Comparison of ENCODE assay signal across 21 mouse cellular contexts in the genomic region with DNA sequence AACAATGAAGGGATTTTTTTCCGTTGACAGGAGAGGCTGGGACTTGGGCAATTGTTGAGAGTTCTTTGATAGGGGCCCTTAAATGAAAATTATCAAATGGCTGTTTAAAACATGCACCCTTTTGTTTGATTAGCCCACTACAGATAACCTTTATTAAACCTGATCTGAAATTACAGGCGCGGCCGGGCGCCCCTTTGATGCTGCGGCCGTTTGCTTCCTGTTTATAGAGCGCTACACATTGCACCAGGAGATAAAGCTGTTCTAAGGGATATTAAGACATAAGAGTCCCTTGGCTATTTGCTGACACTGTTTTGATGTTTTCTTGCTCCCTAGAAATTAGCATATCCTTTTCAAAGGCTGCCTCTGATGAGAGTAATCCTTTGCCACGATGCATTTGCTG.
DNase-seq lines count a peak whose midpoint lies in the region; ATAC-seq and TF ChIP-seq lines count a peak whose summit lies in the region.
"Had no signal": no experiment of that assay in that cellular context is flagged by ENCODE, and none has a peak within 500 bp of the region (broad histone marks: within the 10 kb centered on the region; RNA-seq: fewer than 3 reads in every experiment).

No protein-coding gene starts in this region.

- peak; percentile 62 for DNase-seq in lung, embryonic 14.5 days
- no peak for DNase-seq in lung, postnatal 25 days (ENCODE audit: low spot score)
- DNase-seq in hindbrain, embryonic 11.5 days (ENCODE audit: low spot score), result peak; percentile 9
- DNase-seq in hindbrain, embryonic 14.5 days (ENCODE audit: low spot score), result no peak
- peak; percentile 26 to 60 for DNase-seq in lung, postnatal 4 days
- DNase-seq in ovary, postnatal 36 days (ENCODE audit: low spot score), result no peak
- no peak for DNase-seq in cerebellum, postnatal 14 days
- no peak for DNase-seq in adrenal gland, postnatal 4 days (ENCODE audit: low spot score in 2 of 2)
- DNase-seq: adrenal gland, adult 8-10 months; B cell, adult 2 months; cerebellum, adult 8-10 months; kidney, adult 11 months; retina, postnatal 1 day had no signal

- peaks cover 11% of the 10 kb centered on the region for H3K4me1 ChIP-seq in lung, embryonic 14.5 days (ENCODE audit: insufficient read depth)
- peaks cover 6% of the 10 kb centered on the region for H3K4me1 ChIP-seq in hindbrain, embryonic 11.5 days (replicated peaks; ENCODE audit: control insufficient read depth, insufficient read depth, low read length)
- H3K4me1 ChIP-seq in hindbrain, embryonic 14.5 days (replicated peaks; ENCODE audit: control insufficient read depth, insufficient read depth, low read length), result peaks cover 22% of the 10 kb centered on the region

- ATAC-seq in lung, embryonic 14.5 days (ENCODE audit: insufficient read depth), result no peak
- no peak for ATAC-seq in hindbrain, embryonic 11.5 days (ENCODE audit: low FRiP score)
- no peak for ATAC-seq in hindbrain, embryonic 14.5 days (ENCODE audit: low FRiP score)
- ATAC-seq: forebrain, embryonic 15.5 days had no signal

- H3K4me3 ChIP-seq in lung, embryonic 14.5 days (ENCODE audit: low read depth, low read length), result no peak overlapping the region
- H3K4me3 ChIP-seq in hindbrain, embryonic 11.5 days (ENCODE audit: low read depth, low read length), result no peak overlapping the region
- H3K4me3 ChIP-seq in hindbrain, embryonic 14.5 days (replicated peaks; ENCODE audit: low read length), result no peak overlapping the region
- H3K4me3 ChIP-seq: embryonic facial prominence, embryonic 15.5 days; forebrain, embryonic 15.5 days; hindbrain, embryonic 15.5 days; kidney, embryonic 15.5 days; left cerebral cortex, adult 2 months had no signal

- H3K9me3 ChIP-seq in lung, embryonic 14.5 days (ENCODE audit: low read depth, low read length), result no peaks in the 10 kb centered on the region; the same call in 1 of the 2 replicates
- H3K9me3 ChIP-seq in hindbrain, embryonic 11.5 days (ENCODE audit: control insufficient read depth, low read length), result no peaks in the 10 kb centered on the region
- no peaks in the 10 kb centered on the region for H3K9me3 ChIP-seq in hindbrain, embryonic 14.5 days (ENCODE audit: control insufficient read depth, low read length)
- H3K9me3 ChIP-seq: embryonic facial prominence, embryonic 15.5 days; forebrain, embryonic 15.5 days; hindbrain, embryonic 15.5 days; kidney, embryonic 15.5 days had no signal

- no peak for TF ChIP-seq CTCF in lung, embryonic 14.5 days (IDR thresholded peaks at IDR 0.05; ENCODE audit: low read depth)

- H3K27me3 ChIP-seq in lung, embryonic 14.5 days (ENCODE audit: insufficient read depth, low read length), result no peaks in the 10 kb centered on the region
- no peaks in the 10 kb centered on the region for H3K27me3 ChIP-seq in hindbrain, embryonic 11.5 days (ENCODE audit: control insufficient read depth, insufficient read depth, low read length)
- no peaks in the 10 kb centered on the region for H3K27me3 ChIP-seq in hindbrain, embryonic 14.5 days (ENCODE audit: control insufficient read depth, insufficient read depth, low read length)
- H3K27me3 ChIP-seq: embryonic facial prominence, embryonic 15.5 days; forebrain, embryonic 15.5 days; hindbrain, embryonic 15.5 days had no signal

- 34% methylated on average over 9 of the region's 9 CpGs for WGBS in lung, embryonic 14.5 days
- WGBS in hindbrain, embryonic 11.5 days, result 63% methylated on average over 9 of the region's 9 CpGs
- WGBS in hindbrain, embryonic 14.5 days, result 34% methylated on average over 9 of the region's 9 CpGs

- H3K4me2 ChIP-seq in lung, embryonic 14.5 days, result no peak overlapping the region
- H3K4me2 ChIP-seq in hindbrain, embryonic 11.5 days (replicated peaks; ENCODE audit: low read depth, low read length), result no peak overlapping the region
- no peak overlapping the region for H3K4me2 ChIP-seq in hindbrain, embryonic 14.5 days (replicated peaks)
- H3K4me2 ChIP-seq: embryonic facial prominence, embryonic 15.5 days; forebrain, embryonic 15.5 days; heart, embryonic 11.5 days; hindbrain, embryonic 15.5 days; kidney, embryonic 15.5 days had no signal

- H3K9ac ChIP-seq in lung, embryonic 14.5 days, result no peak overlapping the region
- H3K9ac ChIP-seq in hindbrain, embryonic 11.5 days (ENCODE audit: low read depth, low read length), result no peak overlapping the region
- 0 out of 2 replicates have a peak overlapping the region, but pooled peaks have one; percentile 10 for H3K9ac ChIP-seq in hindbrain, embryonic 14.5 days
- H3K9ac ChIP-seq: embryonic facial prominence, embryonic 15.5 days; forebrain, embryonic 15.5 days; hindbrain, embryonic 15.5 days; kidney, embryonic 15.5 days; liver, embryonic 14.5 days had no signal

- no peak overlapping the region for H3K27ac ChIP-seq in lung, embryonic 14.5 days (ENCODE audit: low read depth)
- H3K27ac ChIP-seq in hindbrain, embryonic 11.5 days (ENCODE audit: low read depth, low read length), result 0 out of 2 replicates have a peak overlapping the region, but pooled peaks have one; percentile 12
- H3K27ac ChIP-seq in hindbrain, embryonic 14.5 days, result peak overlapping the region; percentile 52; the same call in 1 of the 2 replicates
- H3K27ac ChIP-seq: forebrain, embryonic 15.5 days; kidney, embryonic 15.5 days; left cerebral cortex, adult 2 months; liver, embryonic 14.5 days; macrophage had no signal

- no peaks in the 10 kb centered on the region for H3K36me3 ChIP-seq in lung, embryonic 14.5 days (ENCODE audit: insufficient read depth)
- no peaks in the 10 kb centered on the region for H3K36me3 ChIP-seq in hindbrain, embryonic 11.5 days (ENCODE audit: control insufficient read depth, insufficient read depth, low read length)
- H3K36me3 ChIP-seq in hindbrain, embryonic 14.5 days (replicated peaks; ENCODE audit: control insufficient read depth, insufficient read depth), result no peaks in the 10 kb centered on the region
- H3K36me3 ChIP-seq: embryonic facial prominence, embryonic 15.5 days; forebrain, embryonic 15.5 days; hindbrain, embryonic 15.5 days; kidney, embryonic 15.5 days had no signal

Comparison
In these comparisons a context has a peak if more than half of its experiments do, and no peak if none do; other contexts are left out.
1. DNase-seq: peak in lung, embryonic 14.5 days (single experiment), hindbrain, embryonic 11.5 days (single experiment) and lung, postnatal 4 days (2 of 2); none in lung, postnatal 25 days (single experiment), hindbrain, embryonic 14.5 days (single experiment), ovary, postnatal 36 days (single experiment), cerebellum, postnatal 14 days (0 of 2) and adrenal gland, postnatal 4 days (0 of 2).